Mouse (Mus musculus) lung, postnatal 4 days (tissue): Measurements from ENCODE around the gene Ston2.
"Not testable (repeated sequence)": the region's sequence is repeated elsewhere in the genome, so short reads cannot be mapped to it uniquely, and the experiment has no call there.

Experiments
- DNase-seq, 2 experiments: peaks; one replicate each; pipeline ENCODE4 v3.0.0; 2021

Ston2 gene

GRCm38 (mm10) chr12:91746839-91747238 is 41.3 kb downstream of the Ston2 start:
- not testable (repeated sequence) for DNase-seq

GRCm38 (mm10) chr12:91745758-91746290 is 42.4 kb downstream of the Ston2 start:
- DNase-seq = peak; percentile 41 to 68

GRCm38 (mm10) chr12:91744091-91744490 is 44.1 kb downstream of the Ston2 start:
- DNase-seq = no peak

GRCm38 (mm10) chr12:91742916-91743315 is 45.3 kb downstream of the Ston2 start:
- no peak for DNase-seq

GRCm38 (mm10) chr12:91738381-91738780 is 49.8 kb downstream of the Ston2 start:
- no peak for DNase-seq

- no peak for DNase-seq
Measured at GRCm38 (mm10) chr12:91736221-91736980, 51.8 kb downstream of the Ston2 start.

- no peak for DNase-seq
Measured at GRCm38 (mm10) chr12:91734246-91735027, 53.8 kb downstream of the Ston2 start.

- no peak for DNase-seq
Measured at GRCm38 (mm10) chr12:91732729-91733448, 55.3 kb downstream of the Ston2 start.

- no peak for DNase-seq
Measured at GRCm38 (mm10) chr12:91726202-91726601, 62.0 kb downstream of the Ston2 start.

- DNase-seq = no peak
Measured at GRCm38 (mm10) chr12:91723912-91724311, 64.3 kb downstream of the Ston2 start.

GRCm38 (mm10) chr12:91719134-91719533 is 69.1 kb downstream of the Ston2 start:
- no peak for DNase-seq

- DNase-seq = no peak
Measured at GRCm38 (mm10) chr12:91715686-91716085, 72.5 kb downstream of the Ston2 start.

GRCm38 (mm10) chr12:91713358-91713757 is 74.8 kb downstream of the Ston2 start:
- no peak for DNase-seq

- no peak for DNase-seq
Measured at GRCm38 (mm10) chr12:91711655-91712054, 76.5 kb downstream of the Ston2 start.

GRCm38 (mm10) chr12:91710876-91711275 is 77.3 kb downstream of the Ston2 start:
- no peak for DNase-seq

GRCm38 (mm10) chr12:91709634-91710033 is 78.6 kb downstream of the Ston2 start:
- DNase-seq = no peak

GRCm38 (mm10) chr12:91709232-91709631 is 79.0 kb downstream of the Ston2 start:
- no peak for DNase-seq

- no peak for DNase-seq
Measured at GRCm38 (mm10) chr12:91707807-91708206, 80.4 kb downstream of the Ston2 start.

- DNase-seq = peak in 1 of 2 experiments; percentile 34
Measured at GRCm38 (mm10) chr12:91703533-91703932, 84.7 kb downstream of the Ston2 start.

- no peak for DNase-seq
Measured at GRCm38 (mm10) chr12:91702829-91703228, 85.4 kb downstream of the Ston2 start.

- DNase-seq = no peak
Measured at GRCm38 (mm10) chr12:91699451-91700141, 88.6 kb downstream of the Ston2 start.

GRCm38 (mm10) chr12:91696231-91696630 is 92.0 kb downstream of the Ston2 start:
- DNase-seq = no peak

GRCm38 (mm10) chr12:91695761-91696160 is 92.4 kb downstream of the Ston2 start:
- no peak for DNase-seq
